Mouse (Mus musculus): ENCODE measurements around the gene Flt3l. TPM values are rescaled to one million over a fixed set of nuclear protein-coding genes. Genes with fewer than 3 reads are reported as not detected.
A peak's percentile ranks its signal among the peaks of the same experiment; 100 is the strongest.

The Flt3l gene
- total and polyA plus RNA-seq, 2 experiments = 3.2 to 30.8 TPM

- no peaks in the 10 kb centered on the region for H3K79me2 ChIP-seq (ENCODE audit: control insufficient read depth, insufficient read depth, low read length)
- peaks cover 9% of the 10 kb centered on the region for H3K4me1 ChIP-seq (ENCODE audit: control insufficient read depth, insufficient read depth, low read length)
- no peaks in the 10 kb centered on the region for H3K36me3 ChIP-seq (ENCODE audit: control insufficient read depth, insufficient read depth, low read length)
- H3K27ac ChIP-seq (replicated peaks; ENCODE audit: insufficient read depth, low read depth, low read length) = no peak overlapping the region
- no peak for DNase-seq (ENCODE audit: extremely low read depth, low read depth, low spot score)
- H3K9ac ChIP-seq (ENCODE audit: low read depth, low read length) = no peak overlapping the region
- no peaks in the 10 kb centered on the region for H3K27me3 ChIP-seq (ENCODE audit: control insufficient read depth, insufficient read depth, low read length)
- no peak for TF ChIP-seq POLR2A (IDR thresholded peaks at IDR 0.05; ENCODE audit: extremely low read depth, insufficient read depth, low read length)
- no peak for TF ChIP-seq CTCF (IDR thresholded peaks at IDR 0.05; ENCODE audit: low read depth, low read length)
- no peak overlapping the region for H3K4me3 ChIP-seq (ENCODE audit: insufficient read depth, low read depth, low read length)
- WGBS = 78% methylated on average over 5 of the region's 5 CpGs
Observed at GRCm38 (mm10) chr7:45107052-45107645, 29.1 kb downstream of the Flt3l start.

- TF ChIP-seq POLR2A (IDR thresholded peaks at IDR 0.05; ENCODE audit: extremely low read depth, insufficient read depth, low read length) (no peak), CTCF (IDR thresholded peaks at IDR 0.05; ENCODE audit: low read depth, low read length) (no peak)
- 91% methylated on average over 6 of the region's 6 CpGs for WGBS
- no peaks in the 10 kb centered on the region for H3K27me3 ChIP-seq (ENCODE audit: control insufficient read depth, insufficient read depth, low read length)
- H3K27ac ChIP-seq (replicated peaks; ENCODE audit: insufficient read depth, low read depth, low read length) = no peak overlapping the region
- peaks cover 2% of the 10 kb centered on the region; the same call in 1 of the 2 replicates for H3K36me3 ChIP-seq (ENCODE audit: control insufficient read depth, insufficient read depth, low read length)
- H3K4me1 ChIP-seq (ENCODE audit: control insufficient read depth, insufficient read depth, low read length) = peaks cover 14% of the 10 kb centered on the region
- DNase-seq (ENCODE audit: extremely low read depth, low read depth, low spot score) = no peak
- H3K79me2 ChIP-seq (ENCODE audit: control insufficient read depth, insufficient read depth, low read length) = no peaks in the 10 kb centered on the region
- H3K9ac ChIP-seq (ENCODE audit: low read depth, low read length) = no peak overlapping the region
- H3K4me3 ChIP-seq (ENCODE audit: insufficient read depth, low read depth, low read length) = no peak overlapping the region
Observed at GRCm38 (mm10) chr7:45106441-45106840, 29.8 kb downstream of the Flt3l start.

- H3K9ac ChIP-seq (ENCODE audit: low read depth, low read length) = no peak overlapping the region
- no peak for DNase-seq (ENCODE audit: extremely low read depth, low read depth, low spot score)
- H3K27me3 ChIP-seq (ENCODE audit: control insufficient read depth, insufficient read depth, low read length) = no peaks in the 10 kb centered on the region
- TF ChIP-seq POLR2A (IDR thresholded peaks at IDR 0.05; ENCODE audit: extremely low read depth, insufficient read depth, low read length) (no peak), CTCF (IDR thresholded peaks at IDR 0.05; ENCODE audit: low read depth, low read length) (no peak)
- WGBS = 86% methylated on average over 8 of the region's 8 CpGs
- H3K36me3 ChIP-seq (ENCODE audit: control insufficient read depth, insufficient read depth, low read length) = peaks cover 4% of the 10 kb centered on the region; the same call in 1 of the 2 replicates
- H3K4me1 ChIP-seq (ENCODE audit: control insufficient read depth, insufficient read depth, low read length) = peaks cover 14% of the 10 kb centered on the region
- H3K4me3 ChIP-seq (ENCODE audit: insufficient read depth, low read depth, low read length) = no peak overlapping the region
- no peak overlapping the region for H3K27ac ChIP-seq (replicated peaks; ENCODE audit: insufficient read depth, low read depth, low read length)
- H3K79me2 ChIP-seq (ENCODE audit: control insufficient read depth, insufficient read depth, low read length) = no peaks in the 10 kb centered on the region
Observed at GRCm38 (mm10) chr7:45105491-45105890, 30.7 kb downstream of the Flt3l start.

GRCm38 (mm10) chr7:45104941-45105340 is 31.3 kb downstream of the Flt3l start:
- Histone ChIP-seq H3K79me2 (ENCODE audit: control insufficient read depth, insufficient read depth, low read length) (no peaks in the 10 kb centered on the region), H3K27me3 (ENCODE audit: control insufficient read depth, insufficient read depth, low read length) (no peaks in the 10 kb centered on the region), H3K36me3 (ENCODE audit: control insufficient read depth, insufficient read depth, low read length) (peaks cover 8% of the 10 kb centered on the region; the same call in 1 of the 2 replicates), H3K4me3 (ENCODE audit: insufficient read depth, low read depth, low read length) (no peak overlapping the region), H3K4me1 (ENCODE audit: control insufficient read depth, insufficient read depth, low read length) (peaks cover 14% of the 10 kb centered on the region), H3K27ac (replicated peaks; ENCODE audit: insufficient read depth, low read depth, low read length) (no peak overlapping the region), H3K9ac (ENCODE audit: low read depth, low read length) (no peak overlapping the region)
- TF ChIP-seq CTCF (IDR thresholded peaks at IDR 0.05; ENCODE audit: low read depth, low read length) = no peak
- no peak for TF ChIP-seq POLR2A (IDR thresholded peaks at IDR 0.05; ENCODE audit: extremely low read depth, insufficient read depth, low read length)
- 83% methylated on average over 5 of the region's 5 CpGs for WGBS
- DNase-seq (ENCODE audit: extremely low read depth, low read depth, low spot score) = no peak

GRCm38 (mm10) chr7:45103652-45104180 is 32.5 kb downstream of the Flt3l start, which contains the start of gene Fcgrt:
Gene Fcgrt (minus strand): TSS chr7:45103851.
- TF ChIP-seq POLR2A (IDR thresholded peaks at IDR 0.05; ENCODE audit: extremely low read depth, insufficient read depth, low read length) (peak; percentile 82), CTCF (IDR thresholded peaks at IDR 0.05; ENCODE audit: low read depth, low read length) (no peak)
- Histone ChIP-seq H3K27ac (replicated peaks; ENCODE audit: insufficient read depth, low read depth, low read length) (peak within 1 kb of the TSS; percentile 95), H3K4me3 (ENCODE audit: insufficient read depth, low read depth, low read length) (peak within 1 kb of the TSS; percentile 69), H3K36me3 (ENCODE audit: control insufficient read depth, insufficient read depth, low read length) (peaks cover 10% of the 10 kb centered on the region; the same call in 1 of the 2 replicates), H3K27me3 (ENCODE audit: control insufficient read depth, insufficient read depth, low read length) (no peaks in the 10 kb centered on the region), H3K79me2 (ENCODE audit: control insufficient read depth, insufficient read depth, low read length) (no peaks in the 10 kb centered on the region), H3K9ac (ENCODE audit: low read depth, low read length) (peak within 1 kb of the TSS; percentile 84), H3K4me1 (ENCODE audit: control insufficient read depth, insufficient read depth, low read length) (peaks cover 14% of the 10 kb centered on the region)
- peak; percentile 100 for DNase-seq (ENCODE audit: extremely low read depth, low read depth, low spot score)
- under 1% methylated on average over 7 of the region's 7 CpGs for WGBS

All from liver, adult 2 months (tissue).